Mouse (Mus musculus): ENCODE data around the gene Adgrd1.
A peak's percentile ranks its signal among the peaks of the same experiment; 100 is the strongest.

Adgrd1 gene

DNA sequence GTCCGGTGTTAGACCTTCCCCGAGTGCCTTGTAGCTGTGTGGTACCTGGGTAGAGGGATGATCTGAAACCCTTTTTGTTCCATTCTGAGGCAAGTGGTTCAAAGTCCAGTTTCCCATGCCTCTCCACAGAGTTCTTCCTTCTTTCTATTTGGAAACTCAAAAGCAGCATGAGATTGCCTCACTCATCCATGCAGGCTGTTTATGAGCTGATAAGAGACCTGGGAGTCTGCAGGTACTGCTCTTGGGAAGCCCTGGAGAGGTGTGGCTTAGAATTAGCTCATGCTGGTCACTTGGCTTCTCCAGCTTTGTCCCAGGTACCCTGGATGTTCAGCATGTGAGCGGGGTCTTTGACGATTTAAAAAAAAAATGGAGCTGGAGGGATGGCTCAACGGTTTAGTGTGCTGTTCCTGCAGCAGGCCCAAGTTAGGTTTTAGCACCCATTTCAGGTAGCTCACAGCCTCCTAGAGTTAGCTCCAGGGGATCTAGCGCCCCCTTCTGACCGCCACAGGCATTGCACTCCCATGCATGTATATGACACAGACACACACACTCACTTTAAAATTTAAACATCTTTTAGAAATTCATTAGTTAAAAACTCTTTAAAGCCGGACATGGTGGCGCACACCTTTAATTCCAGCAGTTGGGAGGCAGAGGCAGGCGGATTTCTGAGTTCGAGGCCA is 65.0 kb downstream of the Adgrd1 start:
- no peak for DNase-seq (ENCODE audit: low spot score)

- no peak for DNase-seq (ENCODE audit: low spot score)
These were observed 66.9 kb downstream of the Adgrd1 start for GRCm38 (mm10) chr5:129163416-129163815.

GRCm38 (mm10) chr5:129164091-129164490 is 67.5 kb downstream of the Adgrd1 start:
- no peak for DNase-seq (ENCODE audit: low spot score)

GRCm38 (mm10) chr5:129164911-129165584 is 68.5 kb downstream of the Adgrd1 start:
- DNase-seq (ENCODE audit: low spot score): no peak

- no peak for DNase-seq (ENCODE audit: low spot score)
These were observed 69.0 kb downstream of the Adgrd1 start for GRCm38 (mm10) chr5:129165595-129165994.

DNA sequence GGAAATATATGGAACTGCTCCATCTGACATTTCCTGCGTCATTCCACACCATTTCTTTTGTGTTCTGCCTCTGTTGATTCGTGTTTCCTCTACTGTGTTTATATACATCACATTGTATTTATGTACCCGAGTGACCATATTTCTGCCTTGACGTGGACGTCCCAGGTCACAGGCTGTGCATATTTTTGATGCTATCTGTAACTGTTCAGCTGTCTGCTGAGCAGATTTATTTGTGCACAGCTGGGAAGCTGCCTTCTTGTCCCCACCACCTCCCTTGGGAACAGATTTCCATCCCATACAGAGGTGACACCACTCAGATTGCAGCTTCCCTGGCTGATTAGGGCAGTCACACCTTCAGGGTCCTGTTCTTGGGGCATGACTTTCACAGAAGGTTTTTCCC is 72.5 kb downstream of the Adgrd1 start:
- no peak for DNase-seq (ENCODE audit: low spot score)

DNA sequence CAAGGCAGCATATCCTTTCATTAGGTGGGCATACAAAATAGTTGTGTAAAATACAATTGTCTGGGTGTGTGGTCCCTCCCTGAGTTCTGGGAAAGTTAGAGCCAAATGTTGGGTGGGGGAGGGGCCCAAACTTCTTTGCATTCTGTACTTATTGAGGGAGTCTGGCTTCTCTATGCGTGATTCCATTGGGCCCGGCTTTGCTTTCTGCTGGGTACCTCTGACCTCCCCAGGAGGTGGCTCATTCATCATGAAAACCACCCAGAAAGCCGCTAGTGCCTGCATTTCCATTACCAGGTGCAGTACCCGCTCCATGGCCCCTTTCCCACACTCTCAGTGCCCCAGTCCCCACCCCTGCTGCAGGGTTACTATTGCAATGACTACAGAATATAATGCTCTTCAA is 73.0 kb downstream of the Adgrd1 start:
- no peak for DNase-seq (ENCODE audit: low spot score)

DNA sequence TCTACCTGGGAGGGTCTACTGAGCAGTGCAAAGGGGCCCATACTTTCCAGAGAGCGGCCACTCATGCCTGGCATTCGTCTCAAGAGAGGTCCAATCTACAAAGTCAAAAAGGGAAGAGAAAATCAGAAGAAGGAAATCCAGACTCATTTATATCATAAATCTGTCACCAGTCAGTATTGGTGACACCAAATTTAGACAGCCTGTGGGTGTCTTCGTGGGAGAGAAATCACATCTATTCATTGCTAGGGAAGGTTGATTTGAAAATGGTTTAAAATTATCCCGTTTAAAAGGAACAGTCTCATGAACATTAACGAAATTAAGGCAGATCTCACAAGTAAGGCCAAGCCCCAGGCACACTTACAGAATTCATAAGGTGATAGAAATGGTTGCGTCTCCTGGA is 76.0 kb downstream of the Adgrd1 start:
- no peak for DNase-seq (ENCODE audit: low spot score)

- no peak for DNase-seq (ENCODE audit: low spot score)
These were observed 79.4 kb downstream of the Adgrd1 start for GRCm38 (mm10) chr5:129175925-129176324.

- peak; percentile 63 for DNase-seq (ENCODE audit: low spot score)
These were observed 81.4 kb downstream of the Adgrd1 start for GRCm38 (mm10) chr5:129177697-129178511.

GRCm38 (mm10) chr5:129179356-129179755 is 82.8 kb downstream of the Adgrd1 start:
- DNase-seq (ENCODE audit: low spot score): no peak

DNA sequence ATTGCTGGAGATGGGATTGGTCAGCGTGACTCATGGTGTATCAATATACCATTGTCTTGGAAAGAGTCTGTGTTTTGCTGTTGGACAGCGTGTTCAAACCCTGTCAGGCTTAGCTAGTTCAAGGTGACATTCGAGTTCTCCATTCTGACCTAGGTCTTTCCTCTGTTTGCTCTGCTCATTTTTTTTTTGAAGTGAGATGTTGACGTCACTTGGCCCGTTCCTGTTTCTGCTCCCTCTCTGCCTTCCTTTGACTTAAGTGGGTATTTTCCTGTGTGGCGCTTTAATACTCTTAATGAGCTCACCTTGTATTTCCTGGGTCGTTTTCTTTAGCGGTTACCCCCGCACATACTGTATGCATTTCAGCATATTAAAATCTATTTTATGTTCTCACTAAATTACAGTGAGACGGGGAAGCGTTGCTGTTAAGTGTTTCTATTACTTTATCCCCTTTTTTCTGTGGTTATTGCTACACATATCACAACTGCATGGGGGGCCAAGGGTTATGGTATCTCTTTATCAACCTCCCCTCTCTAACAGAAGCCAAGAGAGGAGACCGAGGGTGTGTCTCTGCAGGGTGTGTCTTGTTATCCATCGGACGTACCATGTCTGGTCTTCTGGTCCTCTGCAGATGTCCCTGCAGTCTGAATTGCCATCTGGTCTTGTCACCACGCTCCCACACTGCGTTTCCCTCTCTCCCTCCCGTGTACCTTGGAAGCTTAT is 83.6 kb downstream of the Adgrd1 start:
- DNase-seq (ENCODE audit: low spot score): no peak

GRCm38 (mm10) chr5:129180715-129181228 is 84.2 kb downstream of the Adgrd1 start:
- DNase-seq (ENCODE audit: low spot score): no peak

DNA sequence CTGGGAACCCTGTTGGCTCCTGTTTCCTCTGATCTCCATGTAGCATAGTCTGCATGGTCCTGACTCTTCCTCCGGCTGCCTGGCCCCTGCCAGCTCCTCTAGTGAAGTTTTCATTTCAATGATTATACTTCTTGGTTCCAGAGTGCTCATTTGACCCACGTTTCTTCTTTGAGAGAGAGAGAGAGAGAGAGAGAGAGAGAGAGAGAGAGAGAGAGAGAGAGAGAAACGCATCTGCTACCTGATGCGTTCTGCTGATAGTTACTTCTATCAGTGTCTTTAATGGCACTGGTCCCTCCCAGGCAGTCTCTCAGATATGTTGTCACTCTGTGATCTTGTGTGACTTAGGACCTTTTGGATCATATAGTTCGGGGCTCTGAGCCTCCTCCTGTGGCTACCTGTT is 84.9 kb downstream of the Adgrd1 start:
- no peak for DNase-seq (ENCODE audit: low spot score)

GRCm38 (mm10) chr5:129182554-129182953 is 86.0 kb downstream of the Adgrd1 start:
- no peak for DNase-seq (ENCODE audit: low spot score)

DNA sequence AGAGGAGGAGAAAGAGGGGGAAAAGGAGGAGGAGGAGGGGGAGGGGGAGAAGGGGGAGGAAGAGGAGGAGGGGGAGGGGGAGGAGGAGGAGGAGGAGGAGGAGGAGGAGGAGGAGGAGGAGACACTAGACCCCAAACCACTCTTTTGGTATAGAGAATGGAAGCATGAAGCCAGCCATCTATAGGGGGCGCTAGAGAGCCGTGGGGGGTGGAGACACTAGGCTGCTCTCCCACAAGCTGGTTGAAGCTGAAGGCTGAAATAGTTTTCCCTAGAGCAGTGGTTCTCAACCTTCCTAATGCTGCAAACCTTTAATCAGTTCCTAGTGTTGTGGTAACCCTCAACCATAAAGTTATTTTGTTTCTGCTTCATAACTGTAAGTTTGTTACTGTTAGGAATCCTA is 89.7 kb downstream of the Adgrd1 start:
- no peak for DNase-seq (ENCODE audit: low spot score)

- no peak for DNase-seq (ENCODE audit: low spot score)
These were observed 90.4 kb downstream of the Adgrd1 start for GRCm38 (mm10) chr5:129186926-129187325.

DNA sequence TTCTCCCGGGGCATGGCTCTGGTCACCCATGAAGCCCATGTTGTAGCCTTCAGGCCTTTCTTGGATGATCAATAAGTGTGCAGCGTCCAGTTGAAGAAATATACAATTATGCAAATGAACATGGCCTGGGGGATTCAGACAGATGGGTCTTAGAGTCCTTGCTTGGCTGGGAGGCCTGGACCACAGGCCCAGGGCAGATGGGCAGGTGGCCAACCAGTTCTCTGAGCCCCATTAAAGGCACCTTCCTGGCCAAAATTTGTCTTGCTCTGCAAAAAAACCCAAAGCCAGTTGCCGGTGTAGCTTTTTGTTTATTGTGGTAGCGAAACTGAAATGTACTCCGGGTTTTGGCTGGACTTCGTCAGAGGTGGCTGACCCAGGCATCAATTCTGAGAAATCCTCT is 92.5 kb downstream of the Adgrd1 start:
- no peak for DNase-seq (ENCODE audit: low spot score)

DNA sequence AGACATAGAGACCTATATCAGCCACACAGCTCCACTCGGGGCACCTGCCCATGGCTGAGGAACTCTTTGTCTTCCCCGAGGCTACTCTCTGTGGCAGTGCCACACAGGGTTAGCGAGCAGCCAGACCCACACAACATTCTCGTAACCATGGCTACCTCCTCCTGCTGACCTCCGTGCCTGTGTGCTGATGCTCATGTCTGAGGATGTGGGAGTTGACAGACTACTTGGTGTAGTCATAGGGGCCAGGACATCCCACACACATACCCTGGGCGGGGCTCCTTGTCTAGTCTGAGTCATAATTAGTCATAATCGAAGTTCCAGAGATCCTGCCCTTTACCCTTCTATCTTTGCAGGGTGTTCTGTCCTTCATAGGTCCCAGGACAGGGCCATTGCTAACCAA is 93.5 kb downstream of the Adgrd1 start:
- no peak for DNase-seq (ENCODE audit: low spot score)

GRCm38 (mm10) chr5:129196501-129196900 is 100.0 kb downstream of the Adgrd1 start:
- no peak for DNase-seq (ENCODE audit: low spot score)

DNA sequence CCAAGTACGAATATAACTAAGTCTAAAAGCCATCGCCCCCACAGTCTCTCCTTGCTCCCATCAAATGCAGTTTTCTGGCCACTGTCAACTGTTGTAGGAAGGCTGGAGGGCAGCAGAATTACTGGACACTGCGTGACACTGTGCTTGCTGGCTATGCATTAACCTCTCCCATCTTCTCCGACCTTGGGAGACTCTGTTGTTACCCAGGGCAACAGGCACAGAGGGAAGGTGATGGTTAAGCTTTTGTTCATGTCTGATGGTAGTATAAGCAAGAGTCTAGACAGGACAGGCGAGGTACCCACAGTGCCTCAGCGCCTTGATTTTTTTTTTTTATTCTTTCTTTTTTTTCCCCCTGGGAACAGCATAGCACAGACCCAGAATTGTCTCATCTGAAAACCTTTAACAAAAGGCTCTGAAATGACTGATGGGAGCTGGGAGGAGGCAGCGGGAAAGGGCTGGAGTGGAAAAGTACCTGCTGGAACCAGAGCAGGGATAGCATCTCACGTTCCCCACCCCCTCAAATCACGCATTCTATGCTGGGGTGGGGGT is 100.5 kb downstream of the Adgrd1 start:
- DNase-seq (ENCODE audit: low spot score): no peak

DNA sequence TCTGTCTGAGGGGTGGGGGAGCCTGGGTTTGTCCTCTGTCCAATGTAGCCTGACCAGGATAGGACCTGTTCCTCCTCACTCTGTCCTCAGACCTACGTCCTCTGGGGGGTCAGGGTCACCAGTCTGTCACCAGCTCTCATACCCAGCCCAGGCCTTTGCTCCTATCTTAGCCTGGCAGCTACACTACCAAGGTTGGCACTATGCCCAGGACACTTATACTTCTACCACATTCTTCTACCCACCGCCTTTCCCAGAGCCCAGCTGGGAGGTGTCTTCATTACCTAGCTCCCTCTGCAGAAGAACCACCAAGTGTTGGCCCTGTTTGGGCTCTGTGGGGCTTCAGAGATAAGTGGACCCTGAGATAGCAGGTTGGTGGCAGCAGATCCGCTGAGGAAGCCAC is 103.6 kb downstream of the Adgrd1 start:
- no peak for DNase-seq (ENCODE audit: low spot score)
